Mouse (Mus musculus): ENCODE results near the gene Angptl2.

The Angptl2 gene

GRCm38 (mm10) chr2:33269132-33269493 lies 53.2 kb downstream of the Angptl2 start:
- DNase-seq (ENCODE audit: low read depth, low spot score): no peak

GRCm38 (mm10) chr2:33270569-33270968 lies 54.7 kb downstream of the Angptl2 start:
- DNase-seq (ENCODE audit: low read depth, low spot score): no peak

GRCm38 (mm10) chr2:33271511-33271910 lies 55.6 kb downstream of the Angptl2 start:
- no peak for DNase-seq (ENCODE audit: low read depth, low spot score)

GRCm38 (mm10) chr2:33272665-33273439 lies 57.0 kb downstream of the Angptl2 start:
- no peak for DNase-seq (ENCODE audit: low read depth, low spot score)

GRCm38 (mm10) chr2:33274719-33275490 lies 59.0 kb downstream of the Angptl2 start:
- DNase-seq (ENCODE audit: low read depth, low spot score): no peak

GRCm38 (mm10) chr2:33279758-33280157 lies 63.9 kb downstream of the Angptl2 start:
- no peak for DNase-seq (ENCODE audit: low read depth, low spot score)

GRCm38 (mm10) chr2:33280525-33280924 lies 64.7 kb downstream of the Angptl2 start:
- DNase-seq (ENCODE audit: low read depth, low spot score): no peak

- no peak for DNase-seq (ENCODE audit: low read depth, low spot score)
Observed at GRCm38 (mm10) chr2:33281807-33282206, 65.9 kb downstream of the Angptl2 start.

GRCm38 (mm10) chr2:33282877-33283276 lies 67.0 kb downstream of the Angptl2 start:
- DNase-seq (ENCODE audit: low read depth, low spot score): no peak

- no peak for DNase-seq (ENCODE audit: low read depth, low spot score)
Observed at GRCm38 (mm10) chr2:33283674-33284073, 67.8 kb downstream of the Angptl2 start.

GRCm38 (mm10) chr2:33288837-33289236 lies 73.0 kb downstream of the Angptl2 start:
- DNase-seq (ENCODE audit: low read depth, low spot score): no peak

- DNase-seq (ENCODE audit: low read depth, low spot score): no peak
Observed at GRCm38 (mm10) chr2:33290491-33290890, 74.6 kb downstream of the Angptl2 start.

- DNase-seq (ENCODE audit: low read depth, low spot score): no peak
Observed at GRCm38 (mm10) chr2:33292057-33292456, 76.2 kb downstream of the Angptl2 start.

- no peak for DNase-seq (ENCODE audit: low read depth, low spot score)
Observed at GRCm38 (mm10) chr2:33295115-33295514, 79.2 kb downstream of the Angptl2 start.
